Mouse (Mus musculus) spleen, postnatal 0 days (tissue): ENCODE measurements around the gene Gper1. TPM values are rescaled to one million over a fixed set of nuclear protein-coding genes. Genes with fewer than 3 reads are reported as not detected.

Source experiments
- polyA plus RNA-seq: library from polyadenylated mRNA; unstranded; fragments of >200 nt; fragmentation: Nextera tagmentation; extraction: Ambion mirVana; gene quantifications from 2 replicates; pipeline ENCODE4 v1.2.1, GENCODE M21; 2015

Gper1 gene
- 0.46 and 0.72 TPM in 2 replicates for polyA plus RNA-seq

DNA sequence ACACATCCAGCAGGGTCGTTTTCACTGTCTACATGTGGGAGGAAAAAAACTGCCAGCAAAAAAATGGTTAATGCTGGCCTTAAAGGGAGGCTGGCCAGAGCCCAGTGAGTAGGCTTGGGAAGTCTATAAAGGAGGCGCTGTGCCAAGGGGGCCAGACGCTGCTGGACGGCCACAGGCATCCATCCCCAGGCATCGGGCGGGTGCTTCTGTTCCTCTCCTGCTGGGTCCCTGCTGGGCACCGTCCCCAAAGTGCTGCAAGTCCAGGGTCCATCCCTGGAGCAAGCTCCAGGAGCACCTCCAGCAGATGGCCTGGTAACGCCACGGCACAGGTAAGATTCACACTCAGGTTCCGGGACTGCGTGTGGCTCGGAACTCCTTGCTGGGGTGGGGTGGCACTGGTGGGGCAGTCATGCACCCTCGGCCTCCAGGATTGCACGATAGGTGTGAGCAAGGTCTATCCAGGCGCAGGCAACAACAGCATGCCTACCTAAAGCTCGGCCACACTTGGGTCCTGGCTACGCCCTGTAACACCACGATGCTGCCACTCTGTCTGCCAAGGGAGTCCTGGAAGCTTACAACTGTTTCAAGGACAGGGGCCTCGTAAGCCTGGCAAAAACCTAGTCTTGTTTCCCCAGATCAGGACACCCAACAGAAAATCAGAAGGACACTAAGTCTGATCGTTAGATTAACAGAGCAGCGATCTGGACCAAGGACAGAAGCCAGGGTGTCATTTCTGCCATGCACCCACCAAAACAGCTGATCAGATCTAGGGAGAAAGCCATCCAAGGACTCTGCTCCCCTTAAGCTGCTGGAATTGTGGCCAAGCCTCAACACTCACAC lies at the start of gene Gper1:
TSS of gene Gper1 (plus strand) at position 126 of the 840 bp plus-strand sequence.

DNA sequence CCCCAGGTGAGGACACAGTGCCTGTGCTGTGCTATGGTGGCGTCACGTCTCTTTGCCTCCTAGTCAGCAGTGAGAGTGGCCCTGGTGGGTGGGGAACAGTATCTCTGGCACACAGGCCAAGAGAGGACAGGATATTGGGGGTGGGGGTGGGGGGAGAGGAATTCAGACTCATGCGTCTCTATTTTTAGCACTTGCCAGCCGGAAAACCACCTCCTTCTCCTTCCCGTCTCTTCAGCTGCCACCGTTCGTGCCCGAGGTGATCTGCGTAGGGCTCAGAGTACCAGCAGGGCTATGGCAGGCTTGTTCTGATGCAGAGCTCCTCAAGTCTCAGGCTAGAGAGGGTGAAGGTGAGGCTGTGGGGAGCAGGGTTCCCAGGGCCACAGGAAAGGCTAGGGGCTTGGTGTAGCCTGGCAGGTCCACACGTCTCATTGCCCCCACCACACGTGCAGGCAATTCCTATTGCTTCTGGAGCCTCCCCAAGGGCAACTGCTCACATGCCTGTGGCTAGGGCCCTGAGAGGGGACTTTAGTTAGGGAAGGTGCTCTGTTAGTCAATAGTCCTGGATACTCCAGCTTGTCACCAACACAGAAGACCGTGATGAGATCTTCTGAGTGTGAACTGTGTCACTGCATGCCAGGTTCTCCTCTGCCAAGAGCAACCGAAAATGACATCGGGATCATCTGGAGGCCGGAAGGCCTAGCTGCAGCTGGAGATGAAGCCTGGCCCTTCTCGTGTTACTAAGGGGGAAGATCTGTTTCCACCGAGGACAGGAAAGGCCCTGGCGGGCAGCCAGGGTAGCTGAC lies 45.3 kb upstream of the Gper1 start, which contains the start of gene Gpr146:
TSS of gene Gpr146 (plus strand) at position 230 of the 803 bp plus-strand sequence.

DNA sequence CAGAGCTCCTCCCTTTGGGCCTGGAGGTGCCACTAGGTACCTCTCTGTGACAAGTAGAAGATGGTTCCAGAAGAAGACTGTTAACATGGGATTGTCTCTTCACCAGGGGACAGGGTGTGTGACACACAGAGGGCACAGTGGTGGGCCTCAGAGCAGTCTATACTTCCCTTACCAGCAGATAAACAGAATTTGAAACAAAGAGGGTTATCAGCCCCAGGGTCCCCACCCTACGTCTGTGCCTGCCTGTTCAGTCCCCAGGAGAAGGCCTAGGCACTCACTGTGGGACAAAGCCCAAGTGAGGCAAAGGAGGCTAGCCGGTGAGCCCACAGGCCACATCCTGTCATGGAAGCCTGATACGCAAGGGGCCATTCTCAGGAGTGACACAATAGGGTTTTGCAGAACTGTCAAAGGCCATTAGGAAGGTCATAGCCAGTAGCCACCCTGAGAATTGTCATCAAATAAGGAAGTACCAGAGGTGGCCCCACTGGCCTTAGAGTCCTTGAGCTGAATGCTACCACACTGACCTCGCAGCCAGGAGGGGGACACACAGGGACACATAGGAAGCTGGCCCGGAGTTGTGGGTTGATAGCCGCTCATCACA lies 18.1 kb upstream of the Gper1 start, which contains the start of gene C130050O18Rik:
TSS of gene C130050O18Rik (plus strand) at position 480 of the 601 bp plus-strand sequence.

DNA sequence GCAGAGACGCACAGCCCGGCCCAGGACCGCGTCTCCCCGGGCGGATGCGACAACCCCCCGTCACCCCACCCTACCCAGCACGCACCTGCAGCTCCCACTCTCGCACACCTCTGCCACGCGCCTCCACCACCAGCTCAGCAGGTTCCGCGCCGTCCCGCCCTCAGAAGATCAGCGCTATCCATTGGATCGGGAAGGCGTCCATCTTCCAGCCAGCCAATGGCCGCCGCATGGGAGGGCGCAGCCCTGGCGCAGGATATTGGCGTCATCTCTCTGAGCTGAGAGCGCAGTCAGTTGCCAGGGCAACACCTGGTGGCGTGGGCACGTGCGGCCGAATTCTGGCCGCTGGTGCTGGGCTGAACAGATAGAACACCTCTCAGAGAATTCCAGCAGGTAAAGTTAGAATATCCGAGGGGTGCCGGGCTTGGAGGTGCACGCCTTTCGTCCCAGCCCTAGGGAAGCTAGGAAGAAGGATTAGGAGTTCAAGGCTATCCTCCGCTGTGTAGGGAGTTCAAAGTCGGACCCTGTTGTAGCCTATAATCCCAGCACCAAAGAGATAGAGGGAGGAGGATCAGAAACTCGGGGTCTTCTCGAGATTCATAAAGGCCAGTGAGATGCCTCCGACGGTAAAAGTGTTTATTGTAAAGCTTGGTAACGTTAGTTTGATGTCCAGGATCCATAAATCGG lies 37.6 kb downstream of the Gper1 start, which contains the start of gene 3110082I17Rik:
TSS of gene 3110082I17Rik (minus strand) at position 144 of the 684 bp plus-strand sequence.

Other genes starting within 250 kb of the Gper1 start
- 23.6 and 26.7 TPM in 2 replicates for gene Sun1, start 222.5 kb upstream of the Gper1 start, polyA plus RNA-seq
- 160 and 187 TPM in 2 replicates for gene Get4, start 170.8 kb upstream of the Gper1 start, polyA plus RNA-seq
- gene Adap1, start 97.5 kb upstream of the Gper1 start, polyA plus RNA-seq = 5.7 and 8.0 TPM in 2 replicates
- gene Cox19, start 71.7 kb upstream of the Gper1 start, polyA plus RNA-seq = 51.9 and 58.0 TPM in 2 replicates
- not detected in 2 replicates for gene Cyp2w1, start 70.5 kb upstream of the Gper1 start, polyA plus RNA-seq
- 21.5 and 24.2 TPM in 2 replicates for gene Gpr146, start 45.5 kb upstream of the Gper1 start, polyA plus RNA-seq
- gene C130050O18Rik, start 17.9 kb upstream of the Gper1 start, polyA plus RNA-seq = 3.1 and 5.5 TPM in 2 replicates
- 23.7 and 26.7 TPM in 2 replicates for gene 3110082I17Rik, start 37.4 kb downstream of the Gper1 start, polyA plus RNA-seq
- gene Zfand2a, start 61.4 kb downstream of the Gper1 start, polyA plus RNA-seq = 3.1 and 3.3 TPM in 2 replicates
- gene Uncx, start 120.3 kb downstream of the Gper1 start, polyA plus RNA-seq = not detected in 2 replicates